Mouse (Mus musculus) forebrain, embryonic 13.5 days (tissue): Measurements from ENCODE around the gene Cyp21a1. TPM values are rescaled to one million over a fixed set of nuclear protein-coding genes. Genes with fewer than 3 reads are reported as not detected.
"Not testable (repeated sequence)": the region's sequence is repeated elsewhere in the genome, so short reads cannot be mapped to it uniquely, and the experiment has no call there.

Source experiments
- ATAC-seq: fragments of 200-750 bp; cut with Nextera tagmentation; 2 replicates; pipeline ENCODE4 v1.8.0; 2017
- H3K27ac ChIP-seq: fragments of 300-500 bp; sonication (generic); 2 replicates; pipeline ENCODE4 v1.5.1; 2015; ENCODE audit warnings: inconsistent platforms, mild to moderate bottlenecking, moderate library complexity
- H3K27me3 ChIP-seq: fragments of 300-500 bp; sonication (generic); 2 replicates; pipeline ENCODE4 v1.6.1; 2015; ENCODE audit warnings: mild to moderate bottlenecking, inconsistent platforms
- H3K36me3 ChIP-seq: fragments of 300-500 bp; sonication (generic); 2 replicates; pipeline ENCODE4 v1.6.1; 2015; ENCODE audit warnings: mild to moderate bottlenecking, inconsistent platforms; ENCODE audit not compliant: poor library complexity, severe bottlenecking
- H3K4me1 ChIP-seq: fragments of 300-500 bp; sonication (generic); 2 replicates; pipeline ENCODE4 v1.6.1; 2015; ENCODE audit warnings: inconsistent platforms
- H3K4me2 ChIP-seq: fragments of 300-500 bp; sonication (generic); 2 replicates; pipeline ENCODE4 v1.6.1; 2015; ENCODE audit warnings: inconsistent platforms, mild to moderate bottlenecking, moderate library complexity
- H3K4me3 ChIP-seq: fragments of 300-500 bp; sonication (generic); 2 replicates; pipeline ENCODE4 v1.5.1; 2015; ENCODE audit warnings: mild to moderate bottlenecking, inconsistent platforms
- H3K9ac ChIP-seq: fragments of 300-500 bp; sonication (generic); 2 replicates; pipeline ENCODE4 v1.6.1; 2015; ENCODE audit warnings: mild to moderate bottlenecking, inconsistent platforms
- H3K9me3 ChIP-seq: fragments of 300-500 bp; sonication (generic); replicated peaks from 2 replicates; pipeline ENCODE4 v1.6.1; 2016; ENCODE audit warnings: inconsistent platforms
- WGBS: fragments of 180-500 bp; shearing (Covaris S2); methylation state at CpG from one replicate; pipeline ENCODE4 v1.1.7; 2015; 5-methylcytosine and 5-hydroxymethylcytosine counted together
- polyA plus RNA-seq: library from polyadenylated mRNA; unstranded; fragments of >200 nt; fragmentation: Nextera tagmentation; extraction: Ambion mirVana; gene quantifications from 2 replicates; pipeline ENCODE4 v1.2.1, GENCODE M21; 2015

The Cyp21a1 gene
- polyA plus RNA-seq, 1 experiment from 2014 or later = not detected

DNA sequence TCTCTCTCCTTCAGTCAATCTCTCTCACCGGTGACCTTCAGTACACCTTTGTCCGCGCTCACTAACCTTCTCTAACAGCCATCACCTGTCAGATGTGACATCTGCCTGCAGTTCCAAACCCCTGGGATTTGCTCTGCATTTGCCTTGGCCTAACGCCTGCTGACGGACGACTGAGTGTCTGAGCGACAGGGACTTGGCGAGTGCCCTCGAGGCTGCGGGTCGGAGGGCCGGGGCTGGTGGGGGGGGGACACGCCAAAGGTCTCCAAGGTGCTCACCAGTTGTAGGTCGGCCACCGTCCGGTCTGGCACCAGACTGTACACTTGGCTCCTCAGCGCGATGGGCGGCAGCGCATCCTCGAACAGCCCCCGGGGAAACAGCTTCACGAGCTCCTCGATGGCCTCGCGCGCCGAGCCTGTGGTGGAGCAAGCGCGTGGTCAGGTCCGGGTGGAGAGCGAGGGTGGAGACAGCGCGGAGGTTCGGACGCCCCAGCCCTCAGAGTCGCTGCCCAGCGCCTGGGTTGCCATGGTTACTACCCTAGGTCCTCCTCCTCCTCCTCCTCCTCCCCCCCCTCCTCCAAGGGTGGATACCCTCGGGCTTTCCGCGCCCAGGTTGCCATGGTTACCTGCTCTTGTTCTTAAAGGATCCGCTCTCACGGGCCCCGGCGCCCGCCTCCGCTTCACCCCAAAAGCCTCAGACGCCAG lies 31.9 kb upstream of the Cyp21a1 start:
- Histone ChIP-seq H3K27me3 (no peaks in the 10 kb centered on the region), H3K4me2 (peak overlapping the region; percentile 81), H3K27ac (peak overlapping the region; percentile 81), H3K4me1 (peaks cover 28% of the 10 kb centered on the region), H3K36me3 (peaks cover 59% of the 10 kb centered on the region), H3K9ac (peak overlapping the region; percentile 83), H3K9me3 (no peaks in the 10 kb centered on the region), H3K4me3 (peak overlapping the region; percentile 81)
- WGBS = 3% methylated on average over 39 of the region's 48 CpGs
- ATAC-seq = peak; percentile 82; the same call in 1 of the 2 replicates

DNA sequence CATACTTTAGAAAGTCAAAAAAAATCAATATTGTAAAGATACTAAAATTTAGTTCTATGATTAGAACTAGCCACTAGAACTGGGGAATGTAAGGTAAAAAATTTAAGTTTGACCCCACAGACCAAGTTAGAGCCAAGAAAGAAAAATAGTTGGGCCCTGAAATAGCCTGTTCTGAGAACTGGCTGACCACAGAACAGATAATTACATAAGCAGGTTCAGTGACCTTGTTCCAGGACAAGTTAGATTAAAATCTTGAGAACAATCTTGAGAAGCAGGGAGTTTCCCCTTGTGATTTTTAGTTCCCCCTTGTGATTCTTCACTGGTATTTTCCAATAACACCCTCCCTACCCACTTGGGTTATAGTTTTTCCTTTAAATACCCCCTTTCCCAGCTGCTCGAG lies 26.4 kb upstream of the Cyp21a1 start:
- not testable (repeated sequence) for H3K27ac ChIP-seq, H3K9me3 ChIP-seq, H3K27me3 ChIP-seq, ATAC-seq, H3K4me1 ChIP-seq, H3K4me2 ChIP-seq, H3K4me3 ChIP-seq, H3K9ac ChIP-seq
- H3K36me3 ChIP-seq = peaks cover 80% of the 10 kb centered on the region
- 89% methylated on average over 1 of the region's 1 CpGs for WGBS

DNA sequence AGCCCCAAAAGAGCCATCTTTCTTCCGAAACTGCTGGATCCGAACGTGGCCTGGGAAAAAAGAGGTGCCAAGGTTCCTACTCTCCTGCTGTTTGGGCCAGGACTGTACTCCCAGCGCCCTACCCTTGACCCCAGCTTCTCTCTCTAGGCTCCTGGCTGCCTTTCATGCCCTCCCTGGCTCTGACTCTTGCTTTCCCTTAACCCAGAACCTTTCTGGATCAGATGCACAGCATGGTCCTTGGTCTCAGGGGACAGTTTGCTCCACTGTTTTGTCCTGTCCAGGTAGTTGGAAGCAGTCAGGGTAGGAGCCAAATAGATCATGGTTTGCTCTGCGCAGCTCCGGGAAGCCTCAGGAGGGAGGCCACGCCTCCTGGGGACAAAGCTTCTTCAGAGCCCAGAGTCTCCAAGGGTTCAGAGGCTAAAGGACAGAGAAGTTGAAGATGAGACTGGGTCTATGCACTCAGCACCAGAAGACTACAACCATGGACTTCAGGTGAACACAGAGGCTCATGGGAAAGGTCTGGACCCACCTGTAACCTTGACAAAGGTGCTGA lies 10.5 kb upstream of the Cyp21a1 start:
- 85% methylated on average over 7 of the region's 7 CpGs for WGBS
- Histone ChIP-seq H3K9ac (no peak overlapping the region), H3K27ac (no peak overlapping the region), H3K4me1 (no peaks in the 10 kb centered on the region), H3K4me2 (no peak overlapping the region), H3K27me3 (no peaks in the 10 kb centered on the region), H3K36me3 (no peaks in the 10 kb centered on the region), H3K9me3 (no peaks in the 10 kb centered on the region), H3K4me3 (no peak overlapping the region)
- no peak for ATAC-seq

DNA sequence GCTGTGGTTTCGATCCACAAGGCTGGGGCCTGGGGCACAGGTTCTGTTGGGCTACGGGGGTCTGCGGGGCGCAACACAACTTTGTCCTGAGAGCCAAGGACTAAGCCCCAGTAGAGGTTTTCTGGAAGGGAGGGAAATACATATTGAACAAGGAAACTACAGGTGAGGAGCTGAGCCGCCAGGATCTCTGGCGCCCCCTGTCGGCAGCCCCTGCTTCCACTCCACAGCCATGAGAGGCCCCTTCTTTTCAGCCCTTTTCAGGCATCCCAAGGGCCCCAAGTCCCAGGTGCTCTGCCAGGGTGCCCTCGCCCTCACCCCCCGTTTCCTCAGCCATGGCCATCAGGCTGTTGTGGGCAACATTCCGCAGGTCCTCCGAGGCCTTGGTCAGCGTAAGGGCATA lies 9.4 kb upstream of the Cyp21a1 start:
- H3K36me3 ChIP-seq, H3K4me2 ChIP-seq: not testable (repeated sequence)
- 64% methylated on average over 12 of the region's 12 CpGs for WGBS

DNA sequence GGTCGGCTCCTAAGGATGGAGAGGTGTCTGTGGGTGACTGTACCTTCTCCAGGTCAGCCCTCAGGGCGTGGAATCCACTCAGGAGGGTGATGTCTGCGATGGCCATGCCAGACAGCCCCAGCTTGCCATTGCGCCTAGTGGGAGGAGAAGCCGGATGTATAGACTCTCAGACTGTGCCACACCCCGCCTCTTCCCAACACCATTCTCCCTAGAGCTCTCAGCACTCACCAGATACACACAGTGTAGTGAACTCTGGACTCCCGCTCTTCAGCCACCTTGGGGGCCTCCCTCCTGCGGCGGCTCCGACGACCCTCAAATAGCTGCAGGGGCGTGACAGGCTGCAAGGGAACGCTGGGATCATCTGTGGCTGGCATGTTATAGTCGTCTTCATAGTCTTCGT lies 6.9 kb upstream of the Cyp21a1 start:
- Histone ChIP-seq H3K36me3 (no peaks in the 10 kb centered on the region), H3K9me3 (no peaks in the 10 kb centered on the region), H3K27me3 (no peaks in the 10 kb centered on the region), H3K4me3 (no peak overlapping the region), H3K9ac (no peak overlapping the region), H3K4me1 (no peaks in the 10 kb centered on the region), H3K4me2 (no peak overlapping the region), H3K27ac (no peak overlapping the region)
- WGBS = 75% methylated on average over 15 of the region's 15 CpGs
- ATAC-seq = no peak

More for the DNA sequence above, 9.4 kb upstream of the Cyp21a1 start:
- H3K9me3 ChIP-seq, H3K4me3 ChIP-seq, H3K27ac ChIP-seq, H3K9ac ChIP-seq, H3K27me3 ChIP-seq, ATAC-seq, H3K4me1 ChIP-seq: not testable (repeated sequence)

DNA sequence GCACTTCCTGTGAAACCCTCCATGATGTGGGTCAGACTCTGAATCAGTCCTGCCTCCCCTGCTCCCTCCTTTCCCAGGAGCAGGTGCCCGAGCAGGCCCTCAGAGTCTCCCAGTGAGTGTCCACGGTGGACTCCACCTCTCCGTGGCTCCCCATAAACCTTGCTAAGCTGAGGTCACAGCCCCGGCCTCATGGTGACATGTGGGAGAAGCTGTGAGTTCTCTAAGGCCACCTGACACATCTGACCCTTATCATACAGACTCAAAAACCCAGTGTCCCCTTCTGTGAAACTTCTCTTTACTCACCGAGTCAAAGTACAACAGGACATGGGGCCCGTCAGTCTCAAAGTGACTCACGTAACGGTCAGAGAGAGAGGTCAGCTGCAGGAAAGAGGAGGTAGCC lies 6.5 kb upstream of the Cyp21a1 start:
- not testable (repeated sequence) for ATAC-seq, H3K27me3 ChIP-seq, H3K9ac ChIP-seq, H3K4me1 ChIP-seq, H3K9me3 ChIP-seq, H3K4me2 ChIP-seq, H3K27ac ChIP-seq, H3K4me3 ChIP-seq, H3K36me3 ChIP-seq
- WGBS = 77% methylated on average over 8 of the region's 8 CpGs

DNA sequence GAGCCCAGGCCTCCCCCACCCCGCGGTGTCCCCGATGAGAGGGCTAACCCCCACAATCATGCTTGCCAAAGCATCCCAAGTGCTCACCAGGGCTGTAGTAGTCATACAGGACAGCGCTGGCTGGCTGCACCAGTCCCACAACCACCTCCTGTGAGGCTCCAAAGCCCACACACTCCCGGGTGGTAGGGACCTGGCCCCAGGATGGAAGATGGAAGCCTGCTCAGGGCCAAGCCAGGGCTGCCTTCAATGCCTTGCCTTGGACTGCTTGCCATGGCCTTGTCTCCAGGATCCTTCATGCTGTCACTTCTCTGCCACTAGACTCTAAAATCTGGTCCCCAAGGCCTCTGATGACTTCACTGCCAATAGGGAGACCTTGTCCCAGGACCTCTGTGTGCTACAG lies 6.0 kb upstream of the Cyp21a1 start:
- not testable (repeated sequence) for ATAC-seq, H3K27ac ChIP-seq, H3K36me3 ChIP-seq, H3K27me3 ChIP-seq, H3K4me1 ChIP-seq, H3K9ac ChIP-seq, H3K9me3 ChIP-seq, H3K4me3 ChIP-seq, H3K4me2 ChIP-seq
- WGBS = 84% methylated on average over 5 of the region's 5 CpGs

DNA sequence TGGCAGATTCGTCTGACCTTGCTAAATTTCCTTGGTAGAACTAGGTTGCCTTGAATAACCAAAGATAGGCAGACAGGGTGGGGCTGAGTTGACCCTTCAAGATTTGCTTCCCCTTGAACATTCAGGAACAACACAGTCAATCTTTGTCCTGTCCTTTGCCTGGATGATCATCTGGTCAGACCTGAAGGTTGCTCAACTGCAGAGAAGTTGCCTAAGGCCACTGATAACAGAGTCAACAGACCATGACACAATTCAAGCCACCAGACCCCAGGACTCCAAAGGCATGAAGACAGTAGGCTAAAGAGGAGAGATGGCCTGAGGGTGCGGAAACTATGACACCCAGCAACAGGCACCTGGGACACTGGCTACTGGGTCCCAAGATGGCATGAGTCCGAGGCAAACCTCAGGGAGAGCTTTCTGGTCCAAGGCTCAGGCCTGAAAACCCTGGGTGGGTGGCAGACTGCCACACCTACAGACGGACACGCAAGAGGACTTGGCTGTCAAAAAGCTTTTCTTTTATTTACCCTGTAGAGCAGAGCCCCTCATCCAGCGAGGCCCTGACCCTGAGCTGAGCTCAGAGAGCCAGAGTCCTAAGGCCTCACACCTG lies 4.3 kb upstream of the Cyp21a1 start:
- Histone ChIP-seq H3K9ac (no peak overlapping the region), H3K4me1 (no peaks in the 10 kb centered on the region), H3K4me2 (no peak overlapping the region), H3K27me3 (no peaks in the 10 kb centered on the region), H3K36me3 (no peaks in the 10 kb centered on the region), H3K4me3 (no peak overlapping the region), H3K9me3 (peaks cover 8% of the 10 kb centered on the region), H3K27ac (no peak overlapping the region)
- 81% methylated on average over 6 of the region's 6 CpGs for WGBS
- no peak for ATAC-seq

DNA sequence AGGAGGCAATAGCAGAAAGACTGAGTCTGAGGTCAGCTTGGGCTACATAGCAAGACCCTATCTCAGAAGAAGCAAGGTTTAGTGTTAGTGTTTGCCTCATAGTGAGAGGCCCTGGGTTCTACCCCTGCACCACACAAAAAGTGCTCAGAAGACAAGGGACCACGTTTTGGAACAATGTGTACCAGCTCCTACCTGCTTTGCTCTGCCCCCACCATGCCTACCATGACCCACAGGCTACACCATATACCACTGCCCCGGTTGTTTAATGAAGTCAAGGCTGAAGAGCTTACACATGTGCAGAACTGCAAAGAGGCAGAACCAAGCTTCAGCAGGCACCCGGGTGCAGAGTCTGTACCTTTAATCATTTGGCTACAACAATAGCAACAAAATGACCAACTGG lies 2.8 kb upstream of the Cyp21a1 start:
- Histone ChIP-seq H3K4me1 (no peaks in the 10 kb centered on the region), H3K4me3 (no peak overlapping the region), H3K9ac (no peak overlapping the region), H3K9me3 (peaks cover 8% of the 10 kb centered on the region), H3K27me3 (no peaks in the 10 kb centered on the region), H3K27ac (no peak overlapping the region), H3K36me3 (no peaks in the 10 kb centered on the region), H3K4me2 (no peak overlapping the region)
- ATAC-seq = no peak
- WGBS = 79% methylated on average over 3 of the region's 3 CpGs

DNA sequence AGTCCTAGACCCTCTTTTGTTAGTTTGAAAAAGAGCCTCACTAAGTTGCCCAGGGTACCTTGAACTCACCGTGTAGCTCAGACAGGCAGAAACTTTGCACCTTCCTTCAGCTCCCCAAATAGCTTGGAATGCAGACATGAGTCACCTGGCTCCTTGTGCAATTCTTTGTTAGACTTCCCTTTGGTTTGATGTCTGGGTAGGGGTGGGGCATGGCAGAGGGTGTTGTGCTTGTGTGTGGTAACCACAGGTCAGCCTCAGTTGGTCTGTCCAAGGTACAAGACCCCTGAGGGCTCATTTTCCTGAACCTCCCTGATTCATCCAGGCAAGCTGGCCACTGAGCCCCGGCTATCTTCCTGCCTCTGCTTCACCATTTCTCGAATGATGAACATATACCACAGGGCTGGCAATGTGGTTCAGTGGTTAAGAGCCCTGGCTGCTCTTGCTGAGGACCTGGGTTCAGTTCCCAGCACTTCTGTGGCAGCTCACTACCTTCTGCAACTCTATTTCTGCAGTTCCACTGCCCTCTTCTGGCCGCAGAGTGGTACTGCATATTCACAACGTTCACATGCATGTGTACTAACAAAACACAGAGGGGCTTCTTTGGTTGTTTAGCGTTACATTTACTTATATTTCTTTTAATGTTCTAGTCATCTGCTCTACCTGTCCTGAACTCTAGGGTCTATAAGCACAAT lies 656 bp upstream of the Cyp21a1 start:
- WGBS = 74% methylated on average over 6 of the region's 6 CpGs

DNA sequence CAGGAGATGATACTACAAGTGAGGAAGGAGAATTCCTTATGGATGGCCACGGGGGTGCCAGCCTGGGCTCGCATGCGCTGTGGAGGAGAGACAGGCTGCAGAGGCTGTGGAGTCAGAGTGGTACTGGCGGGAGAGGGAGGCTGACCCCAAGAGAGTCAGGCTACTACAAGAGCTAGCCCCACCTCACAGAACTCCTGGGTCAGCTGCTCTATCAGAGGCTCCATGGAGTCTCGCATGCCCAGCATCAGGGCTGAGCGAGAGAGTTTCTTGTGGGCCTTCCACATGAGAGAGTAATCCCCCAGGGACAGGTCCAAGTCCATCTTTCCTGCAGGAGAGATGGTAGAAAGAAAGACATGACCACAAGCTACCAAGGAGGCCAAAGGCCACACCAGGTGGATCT lies 994 bp downstream of the Cyp21a1 start:
- not testable (repeated sequence) for H3K4me3 ChIP-seq, H3K27ac ChIP-seq, H3K4me1 ChIP-seq, H3K27me3 ChIP-seq, H3K9me3 ChIP-seq, ATAC-seq, H3K4me2 ChIP-seq, H3K36me3 ChIP-seq, H3K9ac ChIP-seq
- WGBS = 91% methylated on average over 6 of the region's 6 CpGs

More for the DNA sequence above, 656 bp upstream of the Cyp21a1 start:
- no peak for ATAC-seq
- no peaks in the 10 kb centered on the region for H3K36me3 ChIP-seq
- no peaks in the 10 kb centered on the region for H3K27me3 ChIP-seq
- no peaks in the 10 kb centered on the region for H3K4me1 ChIP-seq
- no peak overlapping the region for H3K4me3 ChIP-seq
- H3K27ac ChIP-seq = no peak overlapping the region
- no peak overlapping the region for H3K9ac ChIP-seq
- peaks cover 8% of the 10 kb centered on the region for H3K9me3 ChIP-seq
- H3K4me2 ChIP-seq = no peak overlapping the region

DNA sequence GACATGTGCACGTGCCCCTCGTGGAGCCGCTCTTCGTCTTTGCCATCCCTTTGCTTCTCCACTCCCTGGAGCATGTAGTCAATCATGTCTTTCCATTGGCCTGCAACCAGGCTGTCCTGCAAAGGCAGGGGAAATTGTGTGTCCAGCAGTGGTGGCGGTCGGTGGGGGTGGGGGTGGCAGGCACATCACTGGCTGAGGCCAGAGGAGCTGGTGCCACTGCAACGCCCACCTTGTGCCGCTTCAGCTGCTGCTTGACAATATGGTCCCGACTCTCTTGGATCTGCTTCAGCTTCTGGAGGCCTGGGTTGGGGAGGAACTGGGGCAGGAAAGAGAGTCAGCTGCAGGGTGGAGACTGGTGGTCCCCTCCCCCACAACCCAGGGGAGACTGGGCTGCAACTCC lies 1.6 kb downstream of the Cyp21a1 start:
- H3K27ac ChIP-seq, H3K4me1 ChIP-seq, ATAC-seq, H3K4me2 ChIP-seq, H3K9ac ChIP-seq, H3K9me3 ChIP-seq, H3K4me3 ChIP-seq, H3K27me3 ChIP-seq, H3K36me3 ChIP-seq: not testable (repeated sequence)
- 92% methylated on average over 9 of the region's 9 CpGs for WGBS
